Mouse (Mus musculus): ENCODE measurements around the gene Dcpp2.
"Not testable (repeated sequence)": the region's sequence is repeated elsewhere in the genome, so short reads cannot be mapped to it uniquely, and the experiment has no call there.

The Dcpp2 gene

GRCm38 (mm10) chr17:23924531-23925007, 43.9 kb downstream of the Dcpp2 start:
- peak; percentile 94 for ATAC-seq (ENCODE audit: insufficient number of reproducible peaks, low FRiP score, low TSS enrichment)

DNA sequence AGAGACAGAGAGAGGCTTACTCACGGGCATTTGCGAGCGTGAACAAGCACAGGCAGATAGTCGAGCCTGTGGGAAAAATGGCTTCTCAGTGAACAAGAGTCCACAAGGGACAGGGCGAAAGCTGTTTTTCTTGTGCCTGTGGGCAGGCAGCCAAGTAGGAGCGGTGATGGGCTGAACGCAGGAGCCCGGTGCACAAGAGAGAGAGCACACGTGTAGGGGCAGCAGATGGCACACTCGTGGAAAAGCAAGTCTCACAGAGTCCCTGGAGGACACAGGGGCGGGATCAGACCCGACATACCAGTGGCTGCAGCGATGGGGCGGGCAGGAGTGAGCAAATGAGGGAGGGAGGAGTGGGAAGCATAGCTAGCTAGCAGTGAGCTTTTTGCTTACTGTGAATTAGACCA, 44.4 kb downstream of the Dcpp2 start:
- peak; percentile 76 for ATAC-seq (ENCODE audit: insufficient number of reproducible peaks, low FRiP score, low TSS enrichment)

DNA sequence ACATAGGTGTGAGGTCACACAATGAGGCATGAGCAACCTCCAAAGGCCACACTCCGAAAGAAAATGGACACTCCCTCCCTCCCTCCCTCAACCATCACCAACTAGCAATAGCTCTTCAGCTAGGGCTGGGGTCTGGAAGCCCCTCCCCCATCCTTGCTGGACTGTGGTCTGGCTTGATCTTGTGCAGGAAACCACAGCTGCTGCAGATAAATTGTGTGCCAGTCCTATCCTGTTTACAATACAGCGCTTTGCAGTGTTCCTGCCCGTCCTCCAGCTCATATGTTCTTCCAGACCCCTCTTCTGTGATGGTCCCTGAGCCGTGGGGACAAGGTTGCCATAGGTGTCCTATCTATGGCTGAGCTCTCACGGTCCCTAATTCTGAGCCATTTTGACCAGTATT, 50.5 kb downstream of the Dcpp2 start:
- no peak for ATAC-seq (ENCODE audit: insufficient number of reproducible peaks, low FRiP score, low TSS enrichment)

- ATAC-seq (ENCODE audit: insufficient number of reproducible peaks, low FRiP score, low TSS enrichment), result no peak
Measured at GRCm38 (mm10) chr17:23941372-23941771, 60.7 kb downstream of the Dcpp2 start, which contains the start of gene Sbp. Sbp (plus strand) TSS chr17:23941672.

GRCm38 (mm10) chr17:23947486-23947885, 66.8 kb downstream of the Dcpp2 start:
- ATAC-seq (ENCODE audit: insufficient number of reproducible peaks, low FRiP score, low TSS enrichment), result not testable (repeated sequence)

- ATAC-seq (ENCODE audit: insufficient number of reproducible peaks, low FRiP score, low TSS enrichment), result no peak
Measured at GRCm38 (mm10) chr17:23949068-23949467, 68.4 kb downstream of the Dcpp2 start.
